21 mouse cellular contexts compared by ENCODE assay signal in the genomic region with DNA sequence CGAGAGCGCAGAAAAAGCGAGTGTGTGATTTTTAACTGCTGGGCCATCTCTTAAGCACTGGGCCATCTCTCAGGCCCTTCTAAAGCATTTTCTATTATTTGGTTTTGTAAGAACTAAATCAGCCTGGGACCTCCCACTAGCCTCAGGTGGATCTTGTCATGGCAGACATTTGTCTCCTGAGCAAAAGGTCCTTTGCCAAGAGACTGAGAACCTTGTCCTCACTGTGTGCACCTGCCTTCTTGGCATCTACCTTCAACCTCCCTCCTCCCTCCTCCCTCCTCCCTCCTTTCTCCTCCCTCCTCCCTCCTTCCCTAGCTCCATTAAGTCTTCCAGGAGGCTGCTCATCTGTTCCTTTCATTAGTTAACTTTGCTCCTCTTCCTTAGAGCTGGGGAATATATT. TPM values are rescaled to one million over a fixed set of nuclear protein-coding genes. Genes with fewer than 3 reads are reported as not detected.
DNase-seq lines count a peak whose midpoint lies in the region; ATAC-seq lines count a peak whose summit lies in the region.
"Had no signal": no experiment of that assay in that cellular context is flagged by ENCODE, and none has a peak within 500 bp of the region (broad histone marks: within the 10 kb centered on the region; RNA-seq: fewer than 3 reads in every experiment).

No protein-coding gene starts in this region.

- H3K4me1 ChIP-seq in forebrain, embryonic 10.5 days, result peaks cover 60% of the 10 kb centered on the region
- peaks cover 73% of the 10 kb centered on the region for H3K4me1 ChIP-seq in forebrain, embryonic 12.5 days
- H3K4me1 ChIP-seq: embryonic facial prominence, embryonic 15.5 days had no signal

- no peak overlapping the region for H3K9ac ChIP-seq in forebrain, embryonic 12.5 days
- H3K9ac ChIP-seq: embryonic facial prominence, embryonic 13.5 days; embryonic facial prominence, embryonic 15.5 days had no signal

- DNase-seq in cerebellum, adult 11-12 months, result peak; percentile 32
- DNase-seq in cerebellum, adult 11 months, result no peak
- DNase-seq in cerebellum, postnatal 10 days, result peak; percentile 55 to 61
- DNase-seq in cerebellum, adult 9-10 months, result no peak
- no peak for DNase-seq in forebrain, embryonic 10.5 days (ENCODE audit: extremely low spot score, low spot score)
- DNase-seq: adrenal gland, adult 8-10 months; adrenal gland, postnatal 14 days; adrenal gland, postnatal 36 days; B cell, adult 2 months; embryo, embryonic 11 days; gastrocnemius, adult 2 months had no signal

- H3K36me3 ChIP-seq in forebrain, embryonic 10.5 days (replicated peaks), result peaks cover 12% of the 10 kb centered on the region
- H3K36me3 ChIP-seq in forebrain, embryonic 12.5 days (replicated peaks), result peaks cover 4% of the 10 kb centered on the region; the same call in 1 of the 2 replicates
- H3K36me3 ChIP-seq: embryonic facial prominence, embryonic 13.5 days; embryonic facial prominence, embryonic 15.5 days; G1E had no signal

- ATAC-seq in forebrain, embryonic 12.5 days (ENCODE audit: low FRiP score), result no peak
- ATAC-seq: activated CD4-positive, CD25-positive, alpha-beta regulatory T cell, adult 4 months; CD4-positive, CD25-positive, alpha-beta regulatory T cell, adult 4 months; forebrain, embryonic 14.5 days; forebrain, embryonic 16.5 days; Patski had no signal

- no peaks in the 10 kb centered on the region for H3K9me3 ChIP-seq in forebrain, embryonic 10.5 days
- H3K9me3 ChIP-seq in forebrain, embryonic 12.5 days, result no peaks in the 10 kb centered on the region
- H3K9me3 ChIP-seq: embryonic facial prominence, embryonic 13.5 days; embryonic facial prominence, embryonic 15.5 days; G1E had no signal

- H3K27me3 ChIP-seq in forebrain, embryonic 10.5 days (ENCODE audit: poor library complexity, severe bottlenecking), result no peaks in the 10 kb centered on the region; the same call in 1 of the 2 replicates
- H3K27me3 ChIP-seq in forebrain, embryonic 12.5 days, result no peaks in the 10 kb centered on the region
- H3K27me3 ChIP-seq: embryonic facial prominence, embryonic 13.5 days; embryonic facial prominence, embryonic 15.5 days; Patski had no signal

- 0 out of 2 replicates have a peak overlapping the region, but pooled peaks have one; percentile 31 for H3K27ac ChIP-seq in forebrain, embryonic 10.5 days
- no peak overlapping the region for H3K27ac ChIP-seq in forebrain, embryonic 12.5 days
- H3K27ac ChIP-seq: embryonic facial prominence, embryonic 13.5 days; embryonic facial prominence, embryonic 15.5 days; gastrocnemius, adult 2 months had no signal

- 92% methylated on average over 3 of the region's 3 CpGs for WGBS in forebrain, embryonic 10.5 days
- WGBS in forebrain, embryonic 12.5 days, result 99% methylated on average over 3 of the region's 3 CpGs

- H3K4me3 ChIP-seq in forebrain, embryonic 10.5 days, result no peak overlapping the region
- H3K4me3 ChIP-seq in forebrain, embryonic 12.5 days (replicated peaks), result no peak overlapping the region
- H3K4me3 ChIP-seq: embryonic facial prominence, embryonic 13.5 days; embryonic facial prominence, embryonic 15.5 days; erythroblast, embryonic 14.5 days; gastrocnemius, adult 2 months had no signal

- H3K4me2 ChIP-seq in forebrain, embryonic 12.5 days, result no peak overlapping the region
- H3K4me2 ChIP-seq: embryonic facial prominence, embryonic 13.5 days; embryonic facial prominence, embryonic 15.5 days had no signal

RNA-seq across cellular contexts. Expression of a gene that starts 32.6 kb away (rescaled TPM):
- polyA plus RNA-seq in forebrain, embryonic 10.5 days (2016; fragmentation: Nextera tagmentation; extraction: Ambion mirVana), result 35.7 and 37.5 TPM in 2 replicates
- polyA plus RNA-seq in forebrain, embryonic 12.5 days (2016; fragmentation: Nextera tagmentation; extraction: Ambion mirVana), result 55.7 and 59.5 TPM in 2 replicates
- polyA plus RNA-seq: activated CD4-positive, CD25-positive, alpha-beta regulatory T cell, adult 4 months; CD4-positive, CD25-positive, alpha-beta regulatory T cell, adult 4 months; G1E had no signal

Comparison
In these comparisons a context has a peak if more than half of its experiments do, and no peak if none do; other contexts are left out.
1. DNase-seq: peak in cerebellum, adult 11-12 months (single experiment) and cerebellum, postnatal 10 days (2 of 2); none in cerebellum, adult 11 months (single experiment), cerebellum, adult 9-10 months (single experiment) and forebrain, embryonic 10.5 days (single experiment).